Mouse (Mus musculus) spleen, adult 2 months (tissue): Measurements from ENCODE around the gene Gm12394.

Experiments used
- CTCF ChIP-seq: fragments of 200-500 bp; IDR thresholded peaks from 2 replicates; pipeline ENCODE4 v1.5.1; 2011; ENCODE audit warnings: mild to moderate bottlenecking, inconsistent platforms; ENCODE audit not compliant: insufficient read depth, insufficient read length, insufficient replicate concordance; ENCODE audit errors: extremely low read depth
- POLR2A ChIP-seq: fragments of 200-500 bp; IDR thresholded peaks from 2 replicates; pipeline ENCODE4 v1.6.1; 2011; ENCODE audit warnings: low read depth, low read length, inconsistent platforms

- TF ChIP-seq POLR2A = no peak
- TF ChIP-seq CTCF = no peak
Observed at GRCm38 (mm10) chr4:42888806-42889205, 32.2 kb upstream of the Gm12394 start.
